Mouse (Mus musculus): ENCODE measurements around the gene Grid1. TPM values are rescaled to one million over a fixed set of nuclear protein-coding genes. Genes with fewer than 3 reads are reported as not detected.
A peak's percentile ranks its signal among the peaks of the same experiment; 100 is the strongest.

Gene Grid1
- polyA plus RNA-seq (2016; fragmentation: Nextera tagmentation; extraction: Ambion mirVana), result 0.28 and 0.40 TPM in 2 replicates

DNA sequence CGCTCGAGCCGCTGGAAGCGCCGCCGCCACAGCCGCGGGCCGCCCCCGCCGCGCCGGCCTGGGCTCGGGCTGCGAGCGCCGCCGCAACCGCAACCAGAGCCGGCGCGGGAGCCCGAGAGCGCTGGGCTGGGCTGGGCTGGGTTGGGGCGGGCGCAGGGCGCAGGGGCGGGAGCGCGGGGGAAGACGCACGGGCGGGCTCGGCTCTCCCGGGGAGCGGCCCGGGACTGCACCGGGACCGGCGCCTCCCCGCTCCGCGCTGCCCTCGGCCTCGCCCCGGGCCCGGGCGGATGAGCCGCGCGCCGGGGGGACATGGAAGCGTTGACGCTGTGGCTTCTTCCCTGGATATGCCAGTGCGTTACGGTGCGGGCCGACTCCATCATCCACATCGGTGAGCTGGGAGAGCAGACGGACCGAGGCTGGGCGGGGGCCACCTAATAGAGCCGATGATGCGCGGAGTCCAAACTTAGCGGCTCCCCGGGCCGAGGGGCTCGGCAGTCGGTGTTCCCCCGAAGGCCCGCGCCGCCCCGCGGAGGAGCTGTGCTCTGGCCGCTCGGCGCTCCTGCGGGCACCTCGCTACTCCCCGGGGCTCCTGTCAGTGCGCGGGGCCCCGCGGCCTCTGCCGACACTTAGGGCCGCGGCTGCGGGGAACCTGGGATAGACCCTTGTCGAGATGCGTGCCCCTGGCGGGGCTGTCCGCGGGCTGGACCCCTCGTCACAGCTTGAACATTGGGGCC, at the start of gene Grid1:
Gene Grid1, plus strand, starts transcription at position 190 of the 734 bp plus-strand sequence.
- WGBS, result 5% methylated on average over 72 of the region's 96 CpGs
- Histone ChIP-seq H3K36me3 (no peaks in the 10 kb centered on the region), H3K4me1 (peaks cover 43% of the 10 kb centered on the region), H3K9me3 (replicated peaks) (no peaks in the 10 kb centered on the region), H3K4me3 (peak within 1 kb of the TSS; percentile 75), H3K27me3 (ENCODE audit: low read depth, poor library complexity, severe bottlenecking) (peaks cover 97% of the 10 kb centered on the region), H3K27ac (replicated peaks) (peak within 1 kb of the TSS; percentile 82)
- DNase-seq (ENCODE audit: low spot score), result peak; percentile 71

- Histone ChIP-seq H3K4me3 (no peak overlapping the region), H3K4me1 (peaks cover 19% of the 10 kb centered on the region), H3K9me3 (replicated peaks) (no peaks in the 10 kb centered on the region), H3K36me3 (no peaks in the 10 kb centered on the region), H3K27me3 (ENCODE audit: low read depth, poor library complexity, severe bottlenecking) (peaks cover 26% of the 10 kb centered on the region), H3K27ac (replicated peaks) (no peak overlapping the region)
- 86% methylated on average over 6 of the region's 6 CpGs for WGBS
- DNase-seq (ENCODE audit: low spot score), result no peak
Measured at GRCm38 (mm10) chr14:34770467-34770866, 49.4 kb upstream of the Grid1 start.

DNA sequence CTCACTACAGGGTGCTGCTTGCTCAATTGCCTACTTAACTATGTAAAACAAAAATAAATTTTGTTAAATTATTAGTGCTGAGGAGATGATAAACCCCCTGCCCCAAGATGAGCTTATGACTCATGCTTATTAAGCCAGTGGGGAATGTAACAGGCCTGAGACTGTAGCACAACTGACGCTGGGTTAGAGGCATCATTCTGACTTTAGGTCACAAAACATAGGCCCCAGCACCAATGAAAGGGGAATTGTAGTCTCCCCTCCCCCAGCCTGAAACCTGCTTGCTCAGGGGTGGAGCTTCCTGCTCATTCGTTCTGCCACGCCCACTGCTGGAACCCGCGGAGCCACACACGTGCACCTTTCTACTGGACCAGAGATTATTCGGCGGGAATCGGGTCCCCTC, 48.3 kb upstream of the Grid1 start:
- H3K27me3 ChIP-seq (ENCODE audit: low read depth, poor library complexity, severe bottlenecking), result peaks cover 27% of the 10 kb centered on the region
- no peak overlapping the region for H3K4me3 ChIP-seq
- H3K9me3 ChIP-seq (replicated peaks), result peaks cover 7% of the 10 kb centered on the region
- DNase-seq (ENCODE audit: low spot score), result no peak
- no peaks in the 10 kb centered on the region for H3K36me3 ChIP-seq
- H3K27ac ChIP-seq (replicated peaks), result no peak overlapping the region
- peaks cover 19% of the 10 kb centered on the region for H3K4me1 ChIP-seq
- WGBS, result 23% methylated on average over 9 of the region's 9 CpGs

- H3K4me3 ChIP-seq, result no peak overlapping the region
- peaks cover 32% of the 10 kb centered on the region for H3K27me3 ChIP-seq (ENCODE audit: low read depth, poor library complexity, severe bottlenecking)
- no peaks in the 10 kb centered on the region for H3K36me3 ChIP-seq
- 52% methylated on average over 7 of the region's 7 CpGs for WGBS
- H3K27ac ChIP-seq (replicated peaks), result no peak overlapping the region
- no peak for DNase-seq (ENCODE audit: low spot score)
- peaks cover 7% of the 10 kb centered on the region for H3K9me3 ChIP-seq (replicated peaks)
- H3K4me1 ChIP-seq, result peaks cover 19% of the 10 kb centered on the region
Measured at GRCm38 (mm10) chr14:34772132-34772531, 47.8 kb upstream of the Grid1 start.

DNA sequence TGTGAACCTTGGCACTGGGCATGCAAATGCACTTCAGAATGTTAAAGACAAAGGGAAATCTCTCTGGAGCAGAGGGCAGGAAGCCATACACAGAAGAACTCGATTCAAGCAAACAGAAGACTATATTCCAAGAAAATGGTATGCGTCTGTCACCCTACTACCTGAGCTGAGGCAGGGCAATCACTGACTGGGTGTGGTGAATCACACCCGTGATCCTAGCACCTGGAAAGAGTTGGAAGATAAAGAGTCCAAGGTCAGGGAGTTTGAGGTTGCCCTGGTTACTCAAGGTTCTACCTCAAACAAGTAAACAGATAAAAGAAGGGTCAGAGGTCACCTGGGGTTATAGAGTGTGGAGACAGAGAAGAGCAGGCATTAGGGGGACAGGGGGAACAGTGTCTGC, 46.2 kb upstream of the Grid1 start:
- WGBS, result 78% methylated on average over 3 of the region's 3 CpGs
- peaks cover 38% of the 10 kb centered on the region for H3K27me3 ChIP-seq (ENCODE audit: low read depth, poor library complexity, severe bottlenecking)
- DNase-seq (ENCODE audit: low spot score), result no peak
- no peaks in the 10 kb centered on the region for H3K36me3 ChIP-seq
- no peak overlapping the region for H3K4me3 ChIP-seq
- H3K27ac ChIP-seq (replicated peaks), result no peak overlapping the region
- peaks cover 7% of the 10 kb centered on the region for H3K9me3 ChIP-seq (replicated peaks)
- H3K4me1 ChIP-seq, result peaks cover 17% of the 10 kb centered on the region

GRCm38 (mm10) chr14:34774231-34774630, 45.7 kb upstream of the Grid1 start:
- H3K36me3 ChIP-seq, result no peaks in the 10 kb centered on the region
- H3K27ac ChIP-seq (replicated peaks), result no peak overlapping the region
- H3K4me3 ChIP-seq, result no peak overlapping the region
- peaks cover 11% of the 10 kb centered on the region for H3K4me1 ChIP-seq
- H3K9me3 ChIP-seq (replicated peaks), result peaks cover 7% of the 10 kb centered on the region
- WGBS, result 84% methylated on average over 6 of the region's 6 CpGs
- DNase-seq (ENCODE audit: low spot score), result no peak
- H3K27me3 ChIP-seq (ENCODE audit: low read depth, poor library complexity, severe bottlenecking), result peaks cover 35% of the 10 kb centered on the region

DNA sequence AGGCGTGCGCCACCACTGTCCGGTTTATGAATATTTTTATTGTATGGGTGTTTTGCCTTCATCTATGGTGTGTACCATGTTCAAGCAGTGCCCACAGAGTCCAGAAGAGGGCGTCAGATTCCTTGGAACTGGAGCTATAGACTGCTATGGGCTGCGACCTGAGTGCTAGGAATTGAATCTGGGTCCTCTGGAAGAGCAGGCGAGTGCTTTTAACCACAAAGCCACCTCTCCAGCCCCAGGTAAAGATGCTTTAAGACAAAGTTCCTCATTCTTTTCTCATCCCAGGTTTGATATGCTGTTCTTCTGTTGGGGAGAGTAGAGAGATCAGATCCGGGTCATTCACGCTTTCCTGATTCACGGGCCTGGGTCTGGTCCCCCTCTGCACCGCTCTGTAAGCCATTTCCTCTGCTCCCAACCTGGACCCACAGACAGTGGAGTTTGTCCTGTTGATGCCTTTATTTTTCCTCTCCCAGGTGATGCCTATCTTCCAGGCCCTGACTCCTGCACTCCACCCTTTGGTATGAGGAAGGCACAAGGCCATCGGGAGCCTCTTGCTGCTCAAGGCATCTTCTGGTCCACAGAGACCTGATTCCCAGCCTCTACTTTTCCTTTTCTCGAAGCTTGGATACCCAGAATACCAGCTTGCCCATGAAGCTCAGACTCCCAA, 43.1 kb upstream of the Grid1 start:
- peaks cover 2% of the 10 kb centered on the region; the same call in 1 of the 2 replicates for H3K4me1 ChIP-seq
- no peak for DNase-seq (ENCODE audit: low spot score)

DNA sequence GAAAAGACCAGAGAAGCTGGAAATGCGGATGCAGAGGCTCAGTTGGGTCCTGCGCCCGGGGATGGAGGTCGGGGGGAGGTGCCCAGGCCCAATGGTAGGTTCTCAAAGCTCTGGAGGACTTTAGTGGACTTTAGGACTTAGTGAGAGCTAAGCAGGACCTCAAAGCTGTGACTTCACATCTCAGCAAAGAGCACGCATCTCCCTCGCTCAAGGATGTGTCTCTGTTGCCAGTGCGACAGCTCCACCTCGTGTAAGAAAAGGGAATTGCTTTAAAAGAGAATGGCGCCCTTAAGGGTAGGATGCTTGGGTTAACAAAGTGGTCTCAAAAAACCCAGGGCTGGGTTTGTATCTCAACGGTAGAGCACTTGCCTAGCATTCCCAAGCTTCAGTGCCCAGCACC, 42.1 kb upstream of the Grid1 start:
- WGBS, result 18% methylated on average over 10 of the region's 10 CpGs
- peaks cover 12% of the 10 kb centered on the region for H3K27me3 ChIP-seq (ENCODE audit: low read depth, poor library complexity, severe bottlenecking)

More for the DNA sequence above, 43.1 kb upstream of the Grid1 start:
- Histone ChIP-seq H3K27ac (replicated peaks) (no peak overlapping the region), H3K27me3 (ENCODE audit: low read depth, poor library complexity, severe bottlenecking) (peaks cover 17% of the 10 kb centered on the region), H3K4me3 (no peak overlapping the region), H3K9me3 (replicated peaks) (peaks cover 7% of the 10 kb centered on the region), H3K36me3 (no peaks in the 10 kb centered on the region)
- WGBS, result 88% methylated on average over 12 of the region's 12 CpGs

GRCm38 (mm10) chr14:34778760-34779159, 41.1 kb upstream of the Grid1 start:
- H3K4me3 ChIP-seq, result no peak overlapping the region
- WGBS, result 82% methylated on average over 7 of the region's 7 CpGs
- no peak overlapping the region for H3K27ac ChIP-seq (replicated peaks)
- H3K36me3 ChIP-seq, result no peaks in the 10 kb centered on the region
- H3K27me3 ChIP-seq (ENCODE audit: low read depth, poor library complexity, severe bottlenecking), result peaks cover 12% of the 10 kb centered on the region
- H3K4me1 ChIP-seq, result peaks cover 2% of the 10 kb centered on the region; the same call in 1 of the 2 replicates
- DNase-seq (ENCODE audit: low spot score), result no peak
- H3K9me3 ChIP-seq (replicated peaks), result peaks cover 7% of the 10 kb centered on the region

More for the DNA sequence above, 42.1 kb upstream of the Grid1 start:
- no peak overlapping the region for H3K4me3 ChIP-seq
- H3K9me3 ChIP-seq (replicated peaks), result peaks cover 7% of the 10 kb centered on the region
- no peak overlapping the region for H3K27ac ChIP-seq (replicated peaks)
- H3K4me1 ChIP-seq, result peaks cover 2% of the 10 kb centered on the region; the same call in 1 of the 2 replicates
- DNase-seq (ENCODE audit: low spot score), result peak; percentile 59
- H3K36me3 ChIP-seq, result no peaks in the 10 kb centered on the region

DNA sequence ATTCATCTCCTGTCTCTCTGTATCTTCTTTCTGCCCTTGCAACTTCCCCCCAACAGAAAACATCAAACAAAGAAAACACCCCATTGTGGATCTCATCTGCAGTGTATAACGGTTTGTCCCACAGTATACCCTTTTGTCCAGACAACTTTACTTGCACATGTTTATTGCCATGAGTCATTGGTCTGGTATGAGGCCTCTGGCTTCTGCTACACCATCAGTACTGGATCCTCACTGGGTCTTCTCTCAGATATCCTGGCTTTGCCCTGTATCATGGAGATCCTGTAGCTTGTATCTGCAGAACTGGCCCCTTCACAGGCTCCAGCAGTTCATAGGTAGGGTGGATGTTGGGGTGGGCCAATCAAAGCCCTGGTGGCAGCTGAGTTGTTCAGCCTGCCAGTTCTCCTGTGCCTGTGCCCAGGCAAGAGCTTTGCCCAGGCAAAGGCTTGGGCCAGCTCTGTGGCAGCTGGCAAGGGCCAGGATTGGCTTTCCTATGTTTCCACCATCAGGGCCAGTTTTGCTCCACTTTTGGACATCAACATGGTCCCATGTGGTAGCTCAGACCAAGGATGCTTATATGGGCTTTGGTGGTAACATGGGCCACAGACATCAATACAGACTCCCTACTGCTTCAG, 26.4 kb upstream of the Grid1 start:
- H3K36me3 ChIP-seq, result no peaks in the 10 kb centered on the region
- H3K4me1 ChIP-seq, result no peaks in the 10 kb centered on the region
- H3K27me3 ChIP-seq (ENCODE audit: low read depth, poor library complexity, severe bottlenecking), result no peaks in the 10 kb centered on the region
- peaks cover 16% of the 10 kb centered on the region for H3K9me3 ChIP-seq (replicated peaks)
- no peak overlapping the region for H3K4me3 ChIP-seq
- 89% methylated on average over 1 of the region's 1 CpGs for WGBS
- DNase-seq (ENCODE audit: low spot score), result no peak
- H3K27ac ChIP-seq (replicated peaks), result no peak overlapping the region

GRCm38 (mm10) chr14:34810763-34811489, 9.0 kb upstream of the Grid1 start:
- 22% methylated on average over 16 of the region's 16 CpGs for WGBS
- no peaks in the 10 kb centered on the region for H3K36me3 ChIP-seq
- peaks cover 25% of the 10 kb centered on the region for H3K27me3 ChIP-seq (ENCODE audit: low read depth, poor library complexity, severe bottlenecking)
- 0 out of 2 replicates have a peak, but pooled peaks cover 6% of the 10 kb centered on the region for H3K4me1 ChIP-seq
- peak overlapping the region; percentile 30; the same call in 1 of the 2 replicates for H3K4me3 ChIP-seq
- DNase-seq (ENCODE audit: low spot score), result peak; percentile 86
- no peaks in the 10 kb centered on the region for H3K9me3 ChIP-seq (replicated peaks)
- no peak overlapping the region for H3K27ac ChIP-seq (replicated peaks)

DNA sequence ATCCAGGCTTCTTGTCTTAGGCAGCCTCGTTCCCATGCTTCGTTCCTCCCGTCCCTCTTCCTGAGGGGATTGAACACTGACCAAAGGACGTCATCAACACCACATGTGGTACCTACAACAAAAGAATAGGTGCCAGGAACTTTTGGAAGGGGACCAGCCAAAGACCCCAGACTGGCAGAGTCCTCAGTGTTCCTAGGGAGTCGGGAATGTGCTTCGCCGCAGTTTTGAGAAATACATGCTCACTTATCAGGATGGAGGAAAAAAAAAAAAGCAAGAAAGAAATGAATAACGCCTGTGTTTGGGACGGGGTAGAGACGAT, 8.5 kb upstream of the Grid1 start:
- Histone ChIP-seq H3K27me3 (ENCODE audit: low read depth, poor library complexity, severe bottlenecking) (peaks cover 30% of the 10 kb centered on the region), H3K27ac (replicated peaks) (no peak overlapping the region), H3K9me3 (replicated peaks) (no peaks in the 10 kb centered on the region), H3K36me3 (no peaks in the 10 kb centered on the region), H3K4me3 (no peak overlapping the region), H3K4me1 (0 out of 2 replicates have a peak, but pooled peaks cover 6% of the 10 kb centered on the region)
- 78% methylated on average over 10 of the region's 10 CpGs for WGBS
- DNase-seq (ENCODE audit: low spot score), result no peak
